In the genomic region with DNA sequence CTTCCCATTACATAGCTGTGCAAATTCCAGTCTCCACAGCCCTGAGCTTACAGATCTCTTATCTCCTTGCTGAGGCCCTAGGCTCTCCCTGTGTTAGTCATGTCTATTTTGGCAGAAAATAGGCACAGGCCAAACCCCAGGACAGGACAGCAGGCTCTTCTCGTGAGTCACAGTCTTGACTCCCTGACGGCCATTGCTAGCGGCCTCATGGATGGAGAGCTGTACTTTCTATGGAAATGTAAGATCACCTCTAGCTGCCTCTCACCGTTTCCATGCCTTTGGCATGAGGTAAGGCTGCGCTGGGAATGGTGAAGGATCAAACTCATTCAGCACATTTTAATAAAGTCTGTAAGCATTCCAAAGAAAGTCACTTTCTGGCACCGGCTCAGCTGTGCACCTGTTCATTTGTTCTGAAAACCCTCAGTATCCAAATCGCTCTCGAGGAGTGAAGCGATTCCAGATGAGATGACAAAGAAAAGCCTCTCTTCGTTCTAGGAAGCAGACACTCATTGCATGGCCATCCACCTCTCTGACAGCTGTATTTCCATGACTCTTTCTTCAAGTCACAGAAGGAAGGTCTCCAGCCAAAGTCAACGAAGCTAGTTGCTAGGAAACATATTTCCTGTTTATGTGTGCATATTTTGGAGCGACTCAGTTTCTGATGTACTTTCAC, we compare ENCODE assay signal across 9 mouse cellular contexts.
DNase-seq lines count a peak whose midpoint lies in the region; ATAC-seq and TF ChIP-seq lines count a peak whose summit lies in the region.
"Had no signal": no experiment of that assay in that cellular context is flagged by ENCODE, and none has a peak within 500 bp of the region (broad histone marks: within the 10 kb centered on the region; RNA-seq: fewer than 3 reads in every experiment).

No protein-coding gene starts in this region.

- WGBS in heart, embryonic 16.5 days: 40% methylated on average over 12 of the region's 12 CpGs
- 58% methylated on average over 12 of the region's 12 CpGs for WGBS in limb, embryonic 14.5 days

- TF ChIP-seq POLR2A in limb, embryonic 14.5 days (IDR thresholded peaks at IDR 0.05; ENCODE audit: borderline replicate concordance, extremely low read depth, insufficient read depth, insufficient read length): no peak

- no peaks in the 10 kb centered on the region; the same call in 1 of the 2 replicates for H3K36me3 ChIP-seq in heart, embryonic 16.5 days (ENCODE audit: control insufficient read depth, insufficient read depth)
- H3K36me3 ChIP-seq in limb, embryonic 14.5 days (ENCODE audit: control insufficient read depth, insufficient read depth, low read length): no peaks in the 10 kb centered on the region
- H3K36me3 ChIP-seq: neural tube, embryonic 13.5 days had no signal

- peak overlapping the region; percentile 38 for H3K9ac ChIP-seq in heart, embryonic 16.5 days (ENCODE audit: low read length)
- H3K9ac ChIP-seq in limb, embryonic 14.5 days (ENCODE audit: low read depth, low read length, severe bottlenecking): no peak overlapping the region
- H3K9ac ChIP-seq: neural tube, embryonic 13.5 days had no signal

- H3K27me3 ChIP-seq in heart, embryonic 16.5 days (ENCODE audit: control insufficient read depth, insufficient read depth, low read length): no peaks in the 10 kb centered on the region
- H3K27me3 ChIP-seq in limb, embryonic 14.5 days (ENCODE audit: control insufficient read depth, insufficient read depth, low read length): no peaks in the 10 kb centered on the region
- H3K27me3 ChIP-seq: neural tube, embryonic 13.5 days had no signal

- no peak overlapping the region for H3K4me3 ChIP-seq in heart, embryonic 16.5 days (ENCODE audit: low read length)
- no peak overlapping the region for H3K4me3 ChIP-seq in limb, embryonic 14.5 days (replicated peaks; ENCODE audit: low read length)
- H3K4me3 ChIP-seq: neural tube, embryonic 13.5 days had no signal

- H3K4me2 ChIP-seq in heart, embryonic 16.5 days (ENCODE audit: low read depth, low read length): peak overlapping the region; percentile 39
- no peak overlapping the region for H3K4me2 ChIP-seq in limb, embryonic 14.5 days (replicated peaks; ENCODE audit: low read depth, low read length, severe bottlenecking)
- H3K4me2 ChIP-seq: neural tube, embryonic 13.5 days had no signal

- peak; percentile 38 for DNase-seq in urinary bladder, postnatal 14 days (ENCODE audit: low spot score)
- no peak for DNase-seq in urinary bladder, postnatal 36 days (ENCODE audit: low spot score in 2 of 2)
- peak; percentile 38 for DNase-seq in cerebellum, adult 8-10 months
- DNase-seq in limb, embryonic 14.5 days (ENCODE audit: low spot score): peak; percentile 85
- peak; percentile 79 for DNase-seq in thymus, postnatal 0 days (ENCODE audit: low spot score)
- DNase-seq in embryo, embryonic 9.5 days (ENCODE audit: extremely low spot score): no peak
- no peak for DNase-seq in ovary, adult 18-20 months (ENCODE audit: low spot score)

- peaks cover 25% of the 10 kb centered on the region for H3K4me1 ChIP-seq in heart, embryonic 16.5 days (ENCODE audit: control insufficient read depth, insufficient read depth, low read length)
- H3K4me1 ChIP-seq in limb, embryonic 14.5 days (ENCODE audit: control insufficient read depth, insufficient read depth, low read length): peaks cover 26% of the 10 kb centered on the region

- no peaks in the 10 kb centered on the region for H3K9me3 ChIP-seq in heart, embryonic 16.5 days (replicated peaks; ENCODE audit: control insufficient read depth, low read length)
- no peaks in the 10 kb centered on the region for H3K9me3 ChIP-seq in limb, embryonic 14.5 days (ENCODE audit: control insufficient read depth, low read length)
- H3K9me3 ChIP-seq: neural tube, embryonic 13.5 days had no signal

- H3K27ac ChIP-seq in heart, embryonic 16.5 days (ENCODE audit: low read length): peak overlapping the region; percentile 75
- peak overlapping the region; percentile 64 for H3K27ac ChIP-seq in limb, embryonic 14.5 days (replicated peaks; ENCODE audit: low read depth, low read length)
- H3K27ac ChIP-seq: neural tube, embryonic 13.5 days had no signal

- ATAC-seq in heart, embryonic 16.5 days (replicated peaks; ENCODE audit: extremely low read depth, insufficient read depth, low FRiP score): peak; percentile 66
- peak; percentile 86 for ATAC-seq in limb, embryonic 14.5 days (ENCODE audit: low FRiP score, low read depth)

Comparison
In these comparisons a context has a peak if more than half of its experiments do, and no peak if none do; other contexts are left out.
1. DNase-seq: peak in urinary bladder, postnatal 14 days (single experiment), cerebellum, adult 8-10 months (single experiment), limb, embryonic 14.5 days (single experiment) and thymus, postnatal 0 days (single experiment); none in urinary bladder, postnatal 36 days (0 of 2), embryo, embryonic 9.5 days (single experiment) and ovary, adult 18-20 months (single experiment).